Mouse (Mus musculus) kidney, adult 8-10 months (tissue): ENCODE results near the gene Cables2.

ENCODE experiments used
- DNase-seq, 2 experiments: peaks; one replicate each; pipeline ENCODE4 v3.0.0; 2022

Cables2 gene

GRCm38 (mm10) chr2:180225044-180225761 lies 48.1 kb downstream of the Cables2 start:
- peak in 1 of 2 experiments; percentile 62 for DNase-seq

DNA sequence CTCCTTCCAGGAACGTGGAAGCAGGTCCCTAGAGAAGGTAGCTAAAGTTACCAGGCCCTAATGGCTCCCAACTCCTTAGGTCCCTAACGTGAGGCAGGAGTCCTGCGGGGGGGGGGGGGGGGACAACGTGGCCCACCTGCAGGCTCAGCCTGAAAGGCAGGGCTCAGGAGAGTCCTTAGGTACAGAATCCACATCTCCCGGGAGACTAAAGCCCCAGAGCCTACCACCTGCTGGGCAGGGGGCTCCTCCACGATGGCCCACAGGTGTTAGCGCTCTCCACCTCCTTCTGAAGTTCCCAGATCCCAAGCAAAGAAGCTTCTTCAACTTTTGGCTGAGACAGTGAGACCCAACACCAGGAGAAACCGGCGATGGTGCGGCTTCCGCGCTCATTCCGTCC lies 48.7 kb downstream of the Cables2 start:
- no peak for DNase-seq

DNA sequence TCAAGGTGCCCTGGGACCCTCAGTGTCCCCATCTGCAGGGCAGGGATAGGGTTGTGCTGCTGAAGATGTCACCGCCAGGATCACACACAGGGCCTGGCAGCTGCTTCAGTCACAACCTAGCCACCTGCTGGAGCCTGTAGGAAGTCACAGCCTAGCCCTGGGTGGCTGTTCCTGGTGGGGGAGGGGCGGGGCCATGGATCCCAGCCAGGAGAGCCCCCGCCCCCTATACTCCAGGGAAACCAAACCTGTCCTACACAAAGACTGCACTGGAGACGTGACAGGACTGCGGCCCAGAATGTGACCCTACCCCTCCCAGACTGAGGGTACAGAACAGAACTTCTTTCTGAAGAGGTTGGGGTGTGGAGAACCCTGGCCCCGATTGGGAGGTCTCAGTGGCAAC lies 51.0 kb downstream of the Cables2 start:
- peak in 1 of 2 experiments; percentile 47 for DNase-seq

DNA sequence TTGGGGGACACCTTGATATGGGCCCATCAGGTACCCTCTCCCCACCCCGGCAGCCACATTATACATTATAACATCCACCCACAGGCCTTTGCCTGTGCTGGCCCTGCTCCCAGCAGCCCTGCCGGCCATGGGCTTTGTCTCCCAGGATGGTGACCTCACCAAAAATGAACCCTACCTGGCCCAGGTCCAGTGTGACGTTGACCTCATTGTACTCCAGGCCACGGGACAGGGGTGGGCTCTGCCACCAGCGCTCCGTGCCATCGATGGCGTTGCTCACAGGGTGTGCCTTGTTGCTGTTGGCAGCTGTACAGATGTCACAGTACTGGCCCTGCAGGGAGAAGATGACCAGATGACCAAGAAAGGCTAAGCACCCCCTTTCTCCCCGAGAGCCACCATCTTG lies 52.2 kb downstream of the Cables2 start:
- peak in 1 of 2 experiments; percentile 58 for DNase-seq

- peak; percentile 51 to 65 for DNase-seq
Measured at GRCm38 (mm10) chr2:180220165-180220564, 53.1 kb downstream of the Cables2 start.

- peak in 1 of 2 experiments; percentile 50 for DNase-seq
Measured at GRCm38 (mm10) chr2:180219145-180219943, 54.0 kb downstream of the Cables2 start.

- peak; percentile 66 to 69 for DNase-seq
Measured at GRCm38 (mm10) chr2:180218677-180219076, 54.6 kb downstream of the Cables2 start.

DNA sequence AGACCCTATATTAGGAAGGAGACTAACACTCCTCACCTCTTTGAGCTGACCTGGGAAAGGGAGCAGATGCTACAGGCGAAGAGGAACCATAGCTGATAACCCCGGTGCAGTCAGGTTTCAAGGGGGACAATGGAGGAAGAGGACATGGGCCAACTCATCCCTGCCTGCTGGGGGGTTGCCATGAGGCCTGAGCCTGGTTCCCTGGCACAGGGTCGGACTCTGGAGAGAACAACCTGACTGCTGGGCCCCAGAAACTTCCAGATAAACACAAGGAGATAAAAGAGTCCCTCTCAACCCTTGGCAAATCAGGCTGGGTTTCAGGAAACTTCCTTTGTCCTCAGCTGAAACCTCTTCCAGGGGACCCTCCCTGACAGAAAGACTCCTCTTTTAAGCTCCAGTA lies 55.1 kb downstream of the Cables2 start:
- DNase-seq: no peak

GRCm38 (mm10) chr2:180217587-180217986 lies 55.7 kb downstream of the Cables2 start:
- DNase-seq: peak; percentile 98 to 99

GRCm38 (mm10) chr2:180216921-180217320 lies 56.4 kb downstream of the Cables2 start:
- DNase-seq: no peak

DNA sequence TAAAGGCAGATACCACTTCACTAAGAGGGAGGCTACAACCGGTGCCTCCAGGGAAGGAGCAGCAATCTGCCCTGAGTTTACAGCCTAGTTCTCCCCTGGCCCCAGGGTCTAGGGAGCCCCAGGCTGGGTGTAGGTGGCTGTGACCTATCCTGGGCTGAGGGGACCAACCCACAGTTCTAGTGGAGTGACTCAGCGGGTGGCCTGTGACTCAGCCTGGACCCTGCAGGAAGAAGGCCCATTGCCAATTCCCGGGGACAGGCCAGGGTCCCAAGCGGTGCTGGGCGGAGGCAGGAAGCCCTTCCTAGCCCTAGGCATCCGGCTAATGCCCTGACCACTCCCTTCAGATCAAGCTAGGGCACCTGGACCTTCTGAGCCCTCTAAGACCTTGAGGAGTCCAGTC lies 57.3 kb downstream of the Cables2 start:
- peak; percentile 64 to 71 for DNase-seq

GRCm38 (mm10) chr2:180215011-180215461 lies 58.3 kb downstream of the Cables2 start:
- DNase-seq: peak; percentile 72 to 73

DNA sequence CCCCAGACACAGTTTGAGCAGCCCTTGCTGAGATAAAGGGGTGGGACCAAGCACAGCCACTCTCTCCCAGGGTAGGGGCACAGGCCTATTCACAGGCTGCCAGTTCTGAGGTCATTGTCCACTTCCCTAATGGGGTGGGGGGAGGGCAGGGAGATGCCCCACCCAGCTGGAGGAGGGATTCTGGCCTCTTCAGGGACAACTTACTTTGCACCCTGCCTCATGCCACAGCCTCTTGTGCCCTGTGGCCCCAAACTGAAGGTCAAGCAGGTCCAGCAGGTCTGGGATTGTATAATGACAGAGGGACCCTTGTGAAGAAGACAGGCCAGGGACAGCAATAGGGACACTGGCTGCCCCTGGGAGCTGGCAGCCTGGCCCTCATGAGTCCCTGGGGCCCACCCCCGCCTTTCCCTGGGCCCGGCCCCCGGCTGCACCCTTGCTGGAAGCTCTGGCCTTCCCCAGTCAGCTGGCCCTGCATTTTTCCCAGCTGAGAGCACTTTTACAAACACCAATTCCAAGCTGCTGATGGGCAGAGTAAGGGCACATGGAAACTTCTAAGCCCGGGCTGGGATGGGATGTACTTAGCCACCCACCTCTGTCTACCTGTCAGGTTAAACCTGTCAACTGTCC lies 58.8 kb downstream of the Cables2 start:
- peak; percentile 72 to 76 for DNase-seq

- no peak for DNase-seq
Measured at GRCm38 (mm10) chr2:180212255-180212654, 61.0 kb downstream of the Cables2 start.

DNA sequence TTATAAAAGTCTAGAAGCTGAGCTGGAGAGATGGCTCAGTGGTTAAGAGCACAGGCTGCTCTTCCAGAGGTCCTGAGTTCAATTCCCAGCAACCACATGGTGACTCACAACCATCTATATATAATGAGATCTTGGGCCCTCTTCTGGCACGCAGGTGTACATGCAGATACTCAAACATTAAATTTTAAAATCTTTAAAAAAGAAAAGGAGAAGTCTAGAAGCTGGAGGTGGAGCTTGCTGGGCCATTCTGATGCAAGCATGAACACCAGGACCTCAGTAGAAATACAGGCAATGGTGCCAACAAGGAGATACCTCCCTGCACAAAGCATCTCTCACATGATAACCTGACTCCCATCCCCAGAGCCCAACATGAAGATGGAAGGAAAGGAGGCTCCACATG lies 64.3 kb downstream of the Cables2 start:
- no peak for DNase-seq
